Mouse (Mus musculus) kidney, adult 2 months (tissue): ENCODE results near the gene Krr1.

Experiments used
- CTCF ChIP-seq: fragments of 200-500 bp; conservative IDR thresholded peaks from 2 replicates; pipeline ENCODE4 v1.5.1; 2011; ENCODE audit warnings: low read depth, mild to moderate bottlenecking, control low read depth, low read length, moderate library complexity, mixed read lengths; ENCODE audit not compliant: insufficient read depth, insufficient read length
- POLR2A ChIP-seq: fragments of 200-500 bp; IDR thresholded peaks from one replicate; pipeline ENCODE4 v1.6.1; 2011; ENCODE audit warnings: low read depth, low read length, control low read depth

DNA sequence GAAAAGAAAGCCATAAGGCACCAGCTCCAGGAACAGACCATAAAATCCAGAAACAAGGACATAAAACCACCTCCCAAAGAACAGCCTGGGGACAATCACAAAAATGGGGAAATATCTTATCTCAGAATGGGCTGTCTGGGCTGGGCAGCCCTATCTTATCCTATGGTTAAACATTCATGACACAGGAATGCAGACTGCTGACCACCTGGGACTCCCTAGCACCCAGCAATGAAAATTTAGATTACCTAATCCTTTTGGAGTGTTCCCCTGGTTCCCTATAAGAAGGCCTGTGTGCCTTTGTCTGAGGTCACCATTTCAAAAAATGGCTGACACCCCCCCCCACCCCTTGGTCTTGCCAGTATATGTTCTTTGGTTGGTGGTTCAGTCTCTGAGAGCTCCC lies 25.2 kb downstream of the Krr1 start:
- TF ChIP-seq CTCF (no peak), POLR2A (no peak)
